Comparison of ENCODE assay signal across 1 mouse cellular context in genomic region chr7:109468262-109468701, GRCm38 (mm10).
TF ChIP-seq lines count a peak whose summit lies in the region.

No protein-coding gene starts in this region.

TF ChIP-seq in CH12.LX, 34 proteins besides CTCF, POLR2A, EP300 and RAD21 (continued from another document):
- 0 out of 2 replicates have a peak, but pooled peaks have one; percentile 21 for TF ChIP-seq BHLHE40 (IDR thresholded peaks at IDR 0.05; ENCODE audit: low read depth, low read length)
- TF ChIP-seq TBP (conservative IDR thresholded peaks at IDR 0.05; ENCODE audit: low read depth, low read length), result no peak
